Mouse (Mus musculus) adrenal gland, adult 2 months (tissue): ENCODE measurements around the gene Glt1d1. TPM values are rescaled to one million over a fixed set of nuclear protein-coding genes. Genes with fewer than 3 reads are reported as not detected.
"Not testable (repeated sequence)": the region's sequence is repeated elsewhere in the genome, so short reads cannot be mapped to it uniquely, and the experiment has no call there.

ENCODE experiments used
- DNase-seq: peaks from one replicate; pipeline ENCODE4 v3.0.0; 2021
- polyA plus RNA-seq: library from polyadenylated mRNA; depleted of rRNA; stranded (reverse); fragments of >200 nt; gene quantifications from 2 replicates; pipeline ENCODE4 v1.2.3, GENCODE M21; 2012
- total RNA-seq, 2 experiments: library from RNA; stranded (reverse); gene quantifications; 2 replicates each; pipeline ENCODE4 v1.2.3; 2021

Gene Glt1d1
- total and polyA plus RNA-seq, 3 experiments, result 0.08 to 0.73 (median 0.26) TPM

- DNase-seq, result no peak
Measured at GRCm38 (mm10) chr5:127699679-127700078, 67.6 kb downstream of the Glt1d1 start.

DNA sequence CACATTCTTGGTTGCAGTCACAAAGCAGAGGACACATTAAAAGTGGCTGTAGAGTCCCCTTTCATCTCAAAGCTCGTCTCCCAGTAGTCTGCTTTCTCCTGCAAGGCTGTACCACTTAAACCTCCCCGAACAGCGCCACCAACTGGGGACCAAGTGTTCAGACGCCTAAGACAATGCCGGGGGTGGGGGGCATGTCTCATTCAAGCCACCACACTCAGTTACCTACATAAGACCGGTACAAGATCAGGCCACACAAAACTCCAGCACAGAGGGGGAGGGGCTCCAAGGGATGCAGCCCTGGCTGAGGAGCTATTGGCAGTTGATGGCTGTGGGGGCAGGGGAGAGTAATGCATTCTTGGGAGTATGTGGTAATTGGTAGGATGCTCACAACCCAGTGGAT lies 68.1 kb downstream of the Glt1d1 start:
- DNase-seq, result no peak

DNA sequence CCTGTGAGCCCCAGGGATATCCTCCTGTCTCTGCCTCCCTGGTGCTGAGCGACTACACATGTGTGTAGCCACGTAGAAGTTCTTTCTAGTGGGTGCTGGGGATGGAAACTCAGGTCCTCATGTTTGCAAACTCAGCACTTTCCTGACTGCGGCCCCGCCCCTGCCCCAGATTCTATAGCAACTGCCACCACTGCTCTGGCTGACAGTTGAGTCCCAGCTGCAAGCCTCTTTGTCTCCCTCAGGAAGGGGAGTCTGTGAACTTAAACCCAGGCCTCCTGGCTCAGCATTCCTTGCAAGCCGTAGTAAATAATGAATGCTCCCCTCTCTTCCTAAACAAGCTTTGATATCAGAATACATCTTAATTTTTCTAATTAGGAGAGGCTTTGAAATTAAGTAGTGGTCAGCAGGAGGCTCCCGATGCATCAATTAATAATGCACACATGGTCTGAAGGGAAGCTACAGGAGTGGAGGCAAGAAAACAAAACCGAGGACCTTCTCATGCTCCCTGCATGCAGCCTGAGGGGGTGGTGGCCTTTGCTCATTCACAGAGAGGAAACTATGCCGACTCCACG lies 71.6 kb downstream of the Glt1d1 start:
- DNase-seq, result no peak

GRCm38 (mm10) chr5:127705225-127705624 lies 73.2 kb downstream of the Glt1d1 start:
- no peak for DNase-seq

- no peak for DNase-seq
Measured at GRCm38 (mm10) chr5:127705976-127706375, 73.9 kb downstream of the Glt1d1 start.

- DNase-seq, result no peak
Measured at GRCm38 (mm10) chr5:127708143-127708542, 76.1 kb downstream of the Glt1d1 start.

- no peak for DNase-seq
Measured at GRCm38 (mm10) chr5:127714783-127715704, 83.0 kb downstream of the Glt1d1 start.

DNA sequence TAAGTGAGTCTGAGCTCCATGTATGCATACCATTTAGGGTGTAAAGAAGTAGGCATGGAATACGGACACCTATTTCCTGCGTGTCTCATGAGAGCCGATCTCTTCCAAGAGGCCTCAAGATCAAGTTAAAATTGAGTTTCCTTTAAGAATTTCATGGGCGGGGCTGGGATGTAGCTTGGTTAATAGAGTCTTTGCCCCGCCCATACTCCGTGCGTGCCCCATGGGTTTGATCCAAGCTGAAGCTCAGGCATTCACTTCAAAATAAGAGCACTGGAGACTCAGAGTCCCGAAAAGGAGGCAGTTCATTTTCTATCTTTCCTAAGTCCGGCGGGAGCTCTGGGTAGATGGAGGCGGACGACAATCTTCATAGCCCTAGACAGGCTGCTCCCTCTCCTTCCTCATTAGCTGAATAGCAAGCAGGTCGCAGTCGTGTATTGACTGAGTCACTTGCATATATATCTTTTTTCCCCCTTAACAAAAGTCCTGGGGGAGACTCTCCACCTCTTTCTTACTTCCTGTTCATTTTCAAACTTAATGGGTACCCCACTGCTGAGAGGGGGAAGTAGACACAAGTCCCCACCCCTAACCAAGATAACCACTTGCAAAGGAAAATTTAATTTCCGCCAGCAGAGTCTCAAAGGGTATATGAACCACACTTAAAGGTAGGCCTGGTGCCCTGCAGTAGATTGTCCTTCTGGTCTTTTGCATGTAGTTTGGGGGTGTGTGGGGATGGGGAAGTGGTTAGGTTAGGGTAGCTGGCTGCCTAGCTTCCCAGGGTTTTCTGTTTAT lies 88.7 kb downstream of the Glt1d1 start:
- peak; percentile 26 for DNase-seq

DNA sequence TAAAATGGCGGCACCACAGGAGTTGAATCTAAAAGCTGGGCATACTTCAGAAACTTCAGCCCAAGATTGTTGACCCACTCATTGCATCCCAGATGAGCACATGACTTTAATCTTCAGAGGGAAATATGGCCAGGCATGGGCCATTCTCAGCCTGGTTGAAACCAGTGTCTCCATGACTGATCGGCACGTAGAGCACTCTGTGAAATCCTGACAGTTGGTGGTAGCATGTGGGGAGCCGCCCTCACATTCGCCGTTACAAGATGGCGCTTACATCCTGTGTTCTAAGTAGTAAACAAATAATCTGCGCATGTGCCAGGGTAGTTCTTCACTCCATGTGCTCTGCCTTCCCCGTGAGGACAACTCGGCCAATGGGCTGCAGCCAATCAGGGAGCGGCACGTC lies 90.1 kb downstream of the Glt1d1 start:
- not testable (repeated sequence) for DNase-seq

DNA sequence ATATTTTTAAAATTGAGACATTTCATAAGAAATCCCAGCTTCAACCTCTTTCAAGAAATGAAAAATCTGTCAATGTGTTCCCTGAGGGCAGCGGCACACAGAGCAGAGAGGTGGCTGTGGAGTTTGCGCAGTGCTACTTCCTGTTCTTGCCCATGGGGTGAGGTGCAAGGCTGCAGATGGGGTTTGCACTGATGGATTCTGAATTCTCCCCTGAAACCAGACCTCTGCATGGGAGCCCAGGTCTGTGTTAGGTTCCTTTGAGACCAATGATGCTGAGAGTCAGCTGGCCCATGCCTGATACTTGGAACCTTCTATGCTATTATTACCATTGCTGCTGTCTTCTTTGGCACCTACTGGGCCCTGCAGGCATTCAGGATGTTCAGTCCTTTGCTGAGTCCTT lies 98.3 kb downstream of the Glt1d1 start:
- DNase-seq, result no peak

DNA sequence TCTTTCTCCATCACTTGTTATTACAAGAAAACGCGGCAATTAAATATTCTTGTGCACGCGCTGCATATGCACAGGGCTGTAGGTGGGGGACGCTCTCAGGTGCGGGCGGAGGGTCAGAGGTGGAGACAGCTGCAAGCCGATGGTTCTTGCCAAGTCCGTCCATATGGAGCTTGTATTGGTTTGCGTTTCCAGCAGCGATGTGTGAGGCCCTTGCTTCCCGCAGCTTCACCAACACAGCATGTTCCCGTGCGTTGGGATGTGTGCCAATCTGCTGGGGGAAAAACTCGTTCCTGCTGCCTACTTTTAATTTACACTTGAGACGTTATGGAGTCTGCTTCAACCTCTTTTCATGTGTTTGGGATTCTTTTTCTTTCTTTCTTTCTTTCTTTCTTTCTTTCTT lies 109.3 kb downstream of the Glt1d1 start:
- DNase-seq, result no peak

DNA sequence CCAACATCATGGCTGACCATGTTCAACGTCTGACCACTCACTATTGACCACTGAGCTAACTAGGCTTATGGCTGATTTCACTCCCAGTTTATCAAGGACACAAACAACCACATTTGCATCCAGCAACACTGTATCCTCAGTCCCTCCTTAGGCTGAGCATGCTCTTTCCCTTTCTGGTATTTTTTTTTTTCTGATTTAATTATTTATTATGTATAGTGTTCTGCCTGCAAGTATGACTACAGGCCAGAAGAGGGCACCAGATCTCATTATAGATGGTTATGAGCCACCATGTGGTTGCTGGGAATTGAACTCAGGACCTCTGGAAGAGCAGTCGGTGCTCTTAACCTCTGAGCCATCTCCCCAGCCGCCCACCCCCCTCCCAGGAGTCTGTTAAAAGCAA lies 117.5 kb downstream of the Glt1d1 start:
- not testable (repeated sequence) for DNase-seq

GRCm38 (mm10) chr5:127751262-127751975 lies 119.4 kb downstream of the Glt1d1 start:
- no peak for DNase-seq

GRCm38 (mm10) chr5:127755594-127755993 lies 123.5 kb downstream of the Glt1d1 start:
- no peak for DNase-seq

- DNase-seq, result no peak
Measured at GRCm38 (mm10) chr5:127756011-127756410, 123.9 kb downstream of the Glt1d1 start.

DNA sequence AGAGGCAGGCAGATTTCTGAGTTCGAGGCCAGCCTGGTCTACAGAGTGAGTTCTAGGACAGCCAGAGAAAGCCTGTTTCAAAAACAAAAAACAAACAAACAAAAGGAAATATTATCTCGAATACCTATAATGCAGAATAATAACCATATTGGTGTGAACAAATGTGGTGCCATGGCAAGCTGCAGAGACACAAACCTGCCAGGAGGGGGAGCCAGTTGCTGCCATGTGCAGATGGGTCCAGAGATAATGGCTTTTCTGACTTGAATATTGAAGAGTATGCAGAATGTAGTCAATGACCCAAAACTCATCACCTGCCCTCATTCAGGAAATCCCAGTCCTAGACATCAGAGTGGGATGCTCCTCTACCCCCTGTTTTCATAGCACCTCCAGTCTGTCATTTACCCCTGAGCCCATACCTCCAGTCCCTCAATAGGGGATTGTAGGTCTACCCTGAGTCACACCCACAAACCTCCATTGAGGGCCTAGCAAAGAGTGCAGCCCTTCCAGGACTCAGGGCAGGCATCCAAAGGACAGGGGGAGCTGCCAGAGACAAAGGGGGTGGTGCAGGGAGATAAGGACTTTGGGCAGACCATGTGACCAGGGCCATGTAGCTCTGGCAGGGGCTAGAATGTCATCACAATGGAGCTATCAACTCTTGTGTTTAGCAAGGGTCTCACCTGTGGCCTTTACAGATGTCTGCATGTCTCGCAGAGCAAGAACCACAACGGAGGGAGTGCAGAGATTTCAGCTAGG lies 124.8 kb downstream of the Glt1d1 start:
- no peak for DNase-seq

DNA sequence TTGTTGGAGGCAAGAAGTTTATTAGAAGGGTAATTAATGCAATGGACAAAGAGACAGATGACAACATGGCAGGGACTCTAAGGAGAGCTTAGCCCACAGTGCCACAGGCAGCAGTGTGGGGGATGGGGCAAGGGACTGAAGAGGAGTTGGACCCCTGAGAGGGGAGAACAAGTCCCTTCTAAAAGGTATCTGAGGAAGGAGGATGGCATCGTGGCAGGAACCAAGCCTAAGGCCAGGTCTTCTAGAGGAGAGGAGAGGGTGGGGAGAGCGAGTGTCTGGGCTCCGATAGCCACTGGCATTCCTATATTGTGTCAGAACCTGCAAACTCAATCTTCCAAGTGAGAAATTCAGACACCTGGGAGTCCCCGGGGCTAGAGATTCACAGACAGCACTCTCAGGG lies 126.5 kb downstream of the Glt1d1 start:
- DNase-seq, result no peak
